Mouse (Mus musculus): ENCODE measurements around the gene Gm49392.
"Not testable (repeated sequence)": the region's sequence is repeated elsewhere in the genome, so short reads cannot be mapped to it uniquely, and the experiment has no call there.

Gene Gm49392

GRCm38 (mm10) chr13:60896794-60897193 is at the start of gene Gm49392:
Gene Gm49392, minus strand, starts transcription at chr13:60896894.
- not testable (repeated sequence) for DNase-seq (ENCODE audit: low spot score in 2 of 2)

DNA sequence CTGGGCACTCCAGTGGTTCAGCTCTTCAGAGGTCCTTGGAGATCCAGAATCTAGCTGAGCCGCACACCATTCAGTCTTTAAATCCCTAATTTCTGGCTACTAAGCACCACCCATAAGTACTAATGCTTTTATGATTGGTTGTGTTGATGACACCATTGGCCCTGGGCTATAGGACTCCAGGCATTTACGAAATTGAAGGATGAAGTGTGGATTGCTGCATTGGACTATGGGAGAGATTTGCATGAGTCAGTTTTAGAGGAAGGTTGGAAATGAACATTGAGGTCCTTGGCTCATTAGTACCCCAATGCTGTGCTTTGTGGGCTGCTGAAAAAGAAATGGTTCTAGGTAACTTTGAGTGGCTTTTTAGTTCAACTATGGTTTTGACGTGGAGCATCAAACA is 45.2 kb upstream of the Gm49392 start, which contains the start of gene Tpbpa:
Tpbpa (minus strand) TSS at position 101 of the 400 bp plus-strand sequence.
- not testable (repeated sequence) for DNase-seq (ENCODE audit: low spot score in 2 of 2)

GRCm38 (mm10) chr13:60936500-60936901 is 39.8 kb upstream of the Gm49392 start, which contains the start of the genes Gm49391 and Ctla2a:
Gene Gm49391, minus strand, starts transcription at chr13:60936571.
Gene Ctla2a, minus strand, starts transcription at chr13:60936625.
- DNase-seq (ENCODE audit: low spot score in 2 of 2), result no peak

GRCm38 (mm10) chr13:60935490-60935889 is 38.8 kb upstream of the Gm49392 start, which contains the start of gene Gm49393:
Gene Gm49393, minus strand, starts transcription at chr13:60935590.
- DNase-seq (ENCODE audit: low spot score in 2 of 2), result not testable (repeated sequence)

GRCm38 (mm10) chr13:60904780-60905179 is 8.1 kb upstream of the Gm49392 start, which contains the start of gene Tpbpb:
Gene Tpbpb, minus strand, starts transcription at chr13:60904880.
- not testable (repeated sequence) for DNase-seq (ENCODE audit: low spot score in 2 of 2)

DNA sequence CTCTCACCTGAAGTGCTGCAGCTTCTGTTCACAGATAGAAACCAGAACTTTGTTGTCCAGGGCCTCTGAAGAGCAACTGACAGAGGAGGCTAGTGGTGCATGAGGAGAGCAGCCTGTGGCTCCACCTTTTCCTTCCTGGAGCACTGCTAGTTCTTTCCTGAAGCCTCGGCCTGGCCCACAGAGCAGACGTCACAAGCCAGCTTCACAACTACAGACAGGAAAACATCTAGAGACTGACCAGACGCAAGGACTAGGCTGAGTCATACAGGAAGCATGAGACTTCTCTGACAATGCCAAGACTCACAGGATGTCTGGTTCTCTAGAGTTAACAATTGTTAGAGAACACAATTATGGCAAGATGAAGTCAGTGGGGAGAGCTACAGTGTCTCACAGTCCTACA is 634 bp upstream of the Gm49392 start, which contains the start of gene Ctla2b:
Ctla2b (minus strand) TSS at position 120 of the 400 bp plus-strand sequence.
- peak in 1 of 2 experiments; percentile 4 for DNase-seq (ENCODE audit: low spot score in 2 of 2)

GRCm38 (mm10) chr13:60895406-60896160 is 1.1 kb downstream of the Gm49392 start:
- no peak for DNase-seq (ENCODE audit: low spot score in 2 of 2)

DNA sequence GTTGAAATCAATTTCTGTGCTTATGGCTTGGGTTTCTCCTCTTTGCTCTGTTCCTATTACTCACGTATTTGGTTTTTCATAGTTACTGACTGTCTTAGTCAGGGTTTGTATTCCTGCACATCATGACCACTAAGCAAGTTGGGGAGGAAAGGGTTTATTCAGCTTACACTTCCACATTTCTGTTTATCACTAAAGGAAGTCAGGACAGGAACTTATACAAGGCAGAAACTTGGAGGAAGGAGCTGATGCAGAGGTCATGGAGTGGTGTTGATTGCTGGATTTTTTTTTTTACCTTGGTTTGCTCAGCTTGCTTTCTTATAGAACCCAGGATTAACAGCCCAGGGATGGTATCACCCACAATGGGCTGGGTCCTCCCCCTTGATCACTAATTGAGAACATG is 4.4 kb downstream of the Gm49392 start:
- no peak for DNase-seq (ENCODE audit: low spot score in 2 of 2)

GRCm38 (mm10) chr13:60864281-60864680 is 32.4 kb downstream of the Gm49392 start, which contains the start of gene 4930486L24Rik:
Gene 4930486L24Rik, minus strand, starts transcription at chr13:60864475.
- DNase-seq (ENCODE audit: low spot score in 2 of 2), result no peak

DNA sequence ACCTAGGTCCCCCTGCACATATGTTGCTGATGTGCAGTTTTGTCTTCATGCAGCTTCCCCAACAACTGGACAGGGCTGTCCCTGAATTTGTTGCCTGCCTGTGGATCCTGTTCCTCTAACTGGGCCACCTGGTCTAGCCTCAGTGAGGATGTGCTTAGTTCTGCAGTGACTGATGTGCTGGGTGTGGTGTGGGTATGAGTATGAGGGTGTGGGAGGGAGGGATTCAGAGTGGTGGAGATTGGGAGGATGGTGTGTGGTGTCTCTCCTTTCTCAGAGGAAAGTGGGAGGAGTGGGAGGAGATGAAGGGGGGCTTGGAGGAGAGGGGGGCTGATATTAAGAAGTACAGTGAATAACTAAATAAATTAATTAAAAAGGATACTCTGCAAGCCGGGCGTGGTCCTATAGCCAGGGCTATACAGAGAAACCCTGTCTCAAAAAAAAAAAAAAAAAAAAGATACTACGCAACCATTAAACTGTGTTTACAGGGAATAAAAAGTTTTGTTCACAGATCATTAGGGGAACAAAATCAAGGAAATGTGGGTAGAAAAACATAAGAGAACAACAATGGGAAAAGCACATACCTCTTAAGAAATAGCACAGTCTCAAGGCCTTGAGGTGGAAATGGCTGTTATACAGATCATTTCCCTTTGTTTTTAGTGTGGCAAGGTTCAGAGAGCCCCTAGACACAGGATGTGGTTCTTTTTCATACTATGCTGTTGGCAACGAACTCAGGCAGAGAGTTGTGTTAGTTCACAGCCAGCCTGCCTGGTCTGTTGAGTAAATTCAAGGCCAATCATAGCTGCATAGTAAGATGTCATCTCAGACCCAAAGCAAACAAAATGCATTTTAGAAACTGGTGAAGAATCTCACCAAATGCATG is 48.2 kb downstream of the Gm49392 start:
- DNase-seq (ENCODE audit: low spot score in 2 of 2), result no peak

DNA sequence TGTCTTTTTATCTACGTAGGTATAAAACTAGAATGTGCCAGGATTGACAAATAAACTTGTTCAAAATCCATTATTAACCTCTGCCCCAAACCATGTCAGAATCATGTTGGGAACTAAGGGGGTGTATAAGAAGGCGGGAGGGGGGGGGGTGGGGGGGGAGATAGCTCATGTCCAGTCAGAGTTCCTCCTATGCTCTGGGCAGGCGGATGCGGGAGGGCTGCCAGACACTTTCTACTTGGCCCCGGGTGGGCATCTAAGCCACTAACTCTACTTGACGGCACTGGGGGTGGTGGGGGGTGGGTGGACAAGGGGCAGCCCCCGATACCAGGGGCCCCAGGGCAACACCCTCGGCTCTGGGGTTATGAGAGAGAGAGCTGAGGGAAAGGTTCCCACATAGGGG is 53.5 kb downstream of the Gm49392 start:
- no peak for DNase-seq (ENCODE audit: low spot score in 2 of 2)

DNA sequence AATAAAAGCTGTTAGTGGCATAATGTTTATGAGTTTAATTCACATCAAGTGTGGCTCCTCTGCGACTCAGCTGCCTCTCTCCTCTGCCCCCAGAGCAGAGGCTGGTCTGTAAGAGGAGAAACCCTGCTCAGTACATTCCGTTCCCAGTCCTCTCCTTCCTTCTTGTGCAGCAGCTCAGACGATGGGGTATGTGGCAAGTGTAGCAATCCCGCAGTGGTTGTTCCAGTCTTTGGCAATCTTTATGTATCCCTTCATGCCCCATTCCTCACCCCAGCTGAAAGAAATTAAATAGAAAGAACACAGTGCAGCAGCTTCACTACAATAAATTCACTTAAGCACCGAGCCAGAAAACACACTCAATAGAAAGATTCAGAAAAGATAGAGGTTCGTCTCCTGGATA is 54.0 kb downstream of the Gm49392 start:
- no peak for DNase-seq (ENCODE audit: low spot score in 2 of 2)

- DNase-seq (ENCODE audit: low spot score in 2 of 2), result no peak
Measured at GRCm38 (mm10) chr13:60839353-60839902, 57.3 kb downstream of the Gm49392 start.

DNA sequence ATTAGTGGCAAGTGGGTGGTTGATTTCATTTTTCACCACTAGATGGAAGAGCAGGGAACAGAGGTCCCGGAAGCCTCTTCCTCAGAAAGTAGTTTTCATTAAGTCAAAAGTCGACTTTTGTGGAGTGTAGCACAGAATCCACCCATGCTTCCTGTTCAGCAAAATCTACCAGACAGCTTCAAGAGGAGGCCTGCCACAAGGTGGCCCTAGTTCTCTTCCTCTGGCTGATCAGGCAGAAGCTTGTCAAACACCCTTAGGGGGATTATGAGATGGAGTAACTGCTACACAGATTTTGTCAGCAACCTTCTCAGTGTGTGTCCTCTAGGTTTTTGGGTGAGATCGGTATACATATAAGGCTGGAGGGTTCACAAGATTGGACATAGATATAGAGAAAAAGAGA is 70.6 kb downstream of the Gm49392 start:
- no peak for DNase-seq (ENCODE audit: low spot score in 2 of 2)

- DNase-seq (ENCODE audit: low spot score in 2 of 2), result no peak
Measured at GRCm38 (mm10) chr13:60820486-60821175, 76.1 kb downstream of the Gm49392 start.

DNA sequence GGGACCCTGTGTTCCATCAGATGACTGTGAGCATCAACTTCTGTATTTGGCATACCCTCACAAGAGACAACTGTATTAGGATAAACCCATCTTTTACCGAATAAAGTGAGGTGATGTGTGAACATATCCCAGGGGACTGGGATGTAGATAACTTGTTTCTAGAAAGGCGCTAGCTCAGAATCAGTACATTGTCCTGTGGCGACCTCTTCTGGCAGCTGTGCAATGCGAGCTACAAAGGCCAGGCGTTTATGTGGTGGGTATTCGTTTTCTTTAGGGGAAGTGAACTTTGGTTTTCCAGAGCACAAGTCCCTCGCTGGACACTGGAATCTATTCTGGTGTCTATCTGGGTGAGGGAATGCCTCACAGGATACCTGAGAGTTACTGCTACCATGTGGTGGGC is 77.2 kb downstream of the Gm49392 start:
- DNase-seq (ENCODE audit: low spot score in 2 of 2), result no peak

GRCm38 (mm10) chr13:60813722-60814121 is 83.0 kb downstream of the Gm49392 start:
- no peak for DNase-seq (ENCODE audit: low spot score in 2 of 2)

- no peak for DNase-seq (ENCODE audit: low spot score in 2 of 2)
Measured at GRCm38 (mm10) chr13:60812768-60813167, 83.9 kb downstream of the Gm49392 start.

DNA sequence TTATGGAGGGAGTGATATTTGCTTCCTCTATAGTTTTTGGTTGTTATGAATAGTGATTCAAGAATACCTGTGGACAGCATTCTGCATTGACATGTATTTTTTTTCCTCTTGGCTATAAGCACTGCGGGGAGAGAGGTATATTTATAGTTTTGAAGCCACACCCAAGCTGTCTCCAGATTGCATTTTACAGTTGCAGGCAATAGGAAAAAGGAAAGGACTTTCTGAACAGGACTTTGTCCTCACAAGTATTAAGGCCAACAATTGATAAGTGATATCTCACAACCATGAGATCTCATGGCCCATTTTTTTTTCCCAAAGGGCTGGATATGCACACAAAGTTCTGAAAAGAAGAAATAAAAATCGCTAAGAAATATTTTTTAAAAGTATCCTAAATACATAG is 87.0 kb downstream of the Gm49392 start:
- no peak for DNase-seq (ENCODE audit: low spot score in 2 of 2)

DNA sequence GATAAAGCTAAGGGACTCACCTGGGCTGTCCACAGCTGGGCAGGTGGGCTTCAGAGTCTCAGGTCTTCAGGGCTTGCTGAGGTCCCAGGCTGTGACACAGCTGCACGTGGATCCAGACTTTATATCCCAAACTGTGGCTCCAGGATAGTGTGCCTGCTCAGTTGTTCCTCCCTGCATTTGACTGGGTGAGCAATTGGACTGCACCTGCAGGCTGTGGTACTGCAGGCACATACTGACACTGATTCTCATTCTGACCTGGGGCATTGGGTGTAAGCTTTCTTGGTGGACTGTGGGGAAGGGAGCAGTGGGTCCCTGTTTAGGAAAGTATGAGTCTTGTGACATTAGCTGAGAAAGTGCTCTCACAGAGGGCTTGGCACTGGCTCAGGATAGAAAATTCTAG is 93.9 kb downstream of the Gm49392 start, which contains the start of gene Ctsll3:
Ctsll3 (minus strand) TSS at position 101 of the 400 bp plus-strand sequence.
- no peak for DNase-seq (ENCODE audit: low spot score in 2 of 2)
